Mouse (Mus musculus) midbrain, embryonic 15.5 days (tissue): ENCODE data around the gene Sytl3. TPM values are rescaled to one million over a fixed set of nuclear protein-coding genes. Genes with fewer than 3 reads are reported as not detected.
A peak's percentile ranks its signal among the peaks of the same experiment; 100 is the strongest.

ENCODE experiments used
- ATAC-seq: fragments of 200-750 bp; cut with Nextera tagmentation; replicated peaks from 2 replicates; pipeline ENCODE4 v1.8.0; 2017; ENCODE audit warnings: moderate TSS enrichment
- H3K27ac ChIP-seq: fragments of 300-500 bp; sonication (generic); 2 replicates; pipeline ENCODE4 v1.5.1; 2015; ENCODE audit warnings: mild to moderate bottlenecking, inconsistent platforms
- H3K27me3 ChIP-seq: fragments of 300-500 bp; sonication (generic); replicated peaks from 2 replicates; pipeline ENCODE4 v1.6.1; 2015; ENCODE audit warnings: inconsistent platforms
- H3K36me3 ChIP-seq: fragments of 300-500 bp; sonication (generic); replicated peaks from 2 replicates; pipeline ENCODE4 v1.6.1; 2015; ENCODE audit warnings: inconsistent platforms
- H3K4me1 ChIP-seq: fragments of 300-500 bp; sonication (generic); 2 replicates; pipeline ENCODE4 v1.6.1; 2015; ENCODE audit warnings: inconsistent platforms
- H3K4me2 ChIP-seq: fragments of 300-500 bp; sonication (generic); 2 replicates; pipeline ENCODE4 v1.6.1; 2015; ENCODE audit warnings: inconsistent platforms, mild to moderate bottlenecking, moderate library complexity
- H3K4me3 ChIP-seq: fragments of 300-500 bp; sonication (generic); 2 replicates; pipeline ENCODE4 v1.5.1; 2015; ENCODE audit warnings: mild to moderate bottlenecking, inconsistent platforms
- H3K9ac ChIP-seq: fragments of 300-500 bp; sonication (generic); 2 replicates; pipeline ENCODE4 v1.6.1; 2015; ENCODE audit warnings: mild to moderate bottlenecking, inconsistent platforms
- H3K9me3 ChIP-seq: fragments of 300-500 bp; sonication (generic); 2 replicates; pipeline ENCODE4 v1.6.1; 2016; ENCODE audit warnings: inconsistent platforms
- WGBS: fragments of 180-500 bp; shearing (Covaris S2); methylation state at CpG from one replicate; pipeline ENCODE4 v1.1.7; 2015; ENCODE audit warnings: mixed read lengths; 5-methylcytosine and 5-hydroxymethylcytosine counted together
- polyA plus RNA-seq: library from polyadenylated mRNA; unstranded; fragments of >200 nt; fragmentation: Nextera tagmentation; extraction: Ambion mirVana; gene quantifications from 2 replicates; pipeline ENCODE4 v1.2.1, GENCODE M21; 2015

Gene Sytl3
- polyA plus RNA-seq, 1 experiment from 2014 or later = 0.90 TPM

- no peak overlapping the region for H3K4me2 ChIP-seq
- H3K36me3 ChIP-seq = no peaks in the 10 kb centered on the region
- no peaks in the 10 kb centered on the region for H3K4me1 ChIP-seq
- H3K4me3 ChIP-seq = no peak overlapping the region
- H3K9ac ChIP-seq = no peak overlapping the region
- 81% methylated on average over 5 of the region's 5 CpGs for WGBS
- no peak overlapping the region for H3K27ac ChIP-seq
- ATAC-seq = no peak
- no peaks in the 10 kb centered on the region; the same call in 1 of the 2 replicates for H3K27me3 ChIP-seq
- H3K9me3 ChIP-seq = no peaks in the 10 kb centered on the region
These were observed 113.5 kb downstream of the Sytl3 start for GRCm38 (mm10) chr17:6772490-6772773.

- WGBS = 93% methylated on average over 14 of the region's 14 CpGs
These were observed 114.5 kb downstream of the Sytl3 start for GRCm38 (mm10) chr17:6773249-6773966.

GRCm38 (mm10) chr17:6775221-6775620 lies 116.3 kb downstream of the Sytl3 start:
- no peak for ATAC-seq
- no peak overlapping the region for H3K4me2 ChIP-seq
- 56% methylated on average over 9 of the region's 9 CpGs for WGBS

More at GRCm38 (mm10) chr17:6773249-6773966, 114.5 kb downstream of the Sytl3 start:
- Histone ChIP-seq H3K27ac (no peak overlapping the region), H3K4me2 (no peak overlapping the region), H3K27me3 (no peaks in the 10 kb centered on the region; the same call in 1 of the 2 replicates), H3K4me3 (no peak overlapping the region), H3K36me3 (no peaks in the 10 kb centered on the region), H3K9me3 (no peaks in the 10 kb centered on the region), H3K9ac (no peak overlapping the region), H3K4me1 (peaks cover under 1% of the 10 kb centered on the region)
- ATAC-seq = no peak

GRCm38 (mm10) chr17:6775671-6776070 lies 116.8 kb downstream of the Sytl3 start:
- Histone ChIP-seq H3K9ac (no peak overlapping the region), H3K27ac (no peak overlapping the region), H3K9me3 (no peaks in the 10 kb centered on the region), H3K27me3 (peaks cover 13% of the 10 kb centered on the region; the same call in 1 of the 2 replicates), H3K4me3 (no peak overlapping the region), H3K4me1 (peaks cover 10% of the 10 kb centered on the region), H3K4me2 (no peak overlapping the region), H3K36me3 (no peaks in the 10 kb centered on the region)
- no peak for ATAC-seq
- WGBS = 77% methylated on average over 4 of the region's 4 CpGs

More at GRCm38 (mm10) chr17:6775221-6775620, 116.3 kb downstream of the Sytl3 start:
- Histone ChIP-seq H3K4me3 (no peak overlapping the region), H3K9me3 (no peaks in the 10 kb centered on the region), H3K27ac (no peak overlapping the region), H3K4me1 (peaks cover 10% of the 10 kb centered on the region), H3K27me3 (peaks cover 8% of the 10 kb centered on the region; the same call in 1 of the 2 replicates), H3K36me3 (no peaks in the 10 kb centered on the region), H3K9ac (no peak overlapping the region)

GRCm38 (mm10) chr17:6776123-6776522 lies 117.2 kb downstream of the Sytl3 start:
- Histone ChIP-seq H3K4me2 (no peak overlapping the region), H3K27me3 (peaks cover 15% of the 10 kb centered on the region; the same call in 1 of the 2 replicates), H3K27ac (no peak overlapping the region), H3K9me3 (no peaks in the 10 kb centered on the region), H3K36me3 (no peaks in the 10 kb centered on the region), H3K4me1 (peaks cover 10% of the 10 kb centered on the region), H3K4me3 (no peak overlapping the region), H3K9ac (no peak overlapping the region)
- ATAC-seq = no peak
- WGBS = 59% methylated on average over 6 of the region's 6 CpGs

- WGBS = 32% methylated on average over 5 of the region's 5 CpGs
- H3K9me3 ChIP-seq = no peaks in the 10 kb centered on the region
- H3K27ac ChIP-seq = no peak overlapping the region
These were observed 117.7 kb downstream of the Sytl3 start for GRCm38 (mm10) chr17:6776576-6776975.

GRCm38 (mm10) chr17:6777061-6777460 lies 118.2 kb downstream of the Sytl3 start:
- H3K9ac ChIP-seq = no peak overlapping the region
- H3K4me3 ChIP-seq = no peak overlapping the region
- no peak for ATAC-seq
- H3K27me3 ChIP-seq = peaks cover 22% of the 10 kb centered on the region
- no peak overlapping the region for H3K27ac ChIP-seq
- H3K4me1 ChIP-seq = peaks cover 13% of the 10 kb centered on the region
- WGBS = 65% methylated on average over 6 of the region's 6 CpGs
- H3K36me3 ChIP-seq = no peaks in the 10 kb centered on the region
- no peaks in the 10 kb centered on the region for H3K9me3 ChIP-seq
- H3K4me2 ChIP-seq = no peak overlapping the region

More at GRCm38 (mm10) chr17:6776576-6776975, 117.7 kb downstream of the Sytl3 start:
- H3K27me3 ChIP-seq = peaks cover 19% of the 10 kb centered on the region; the same call in 1 of the 2 replicates
- no peak overlapping the region for H3K4me3 ChIP-seq
- no peaks in the 10 kb centered on the region for H3K36me3 ChIP-seq
- ATAC-seq = no peak
- peaks cover 10% of the 10 kb centered on the region for H3K4me1 ChIP-seq
- H3K9ac ChIP-seq = no peak overlapping the region
- H3K4me2 ChIP-seq = no peak overlapping the region

GRCm38 (mm10) chr17:6777629-6778331 lies 118.9 kb downstream of the Sytl3 start:
- Histone ChIP-seq H3K4me3 (no peak overlapping the region), H3K4me2 (no peak overlapping the region), H3K4me1 (peaks cover 18% of the 10 kb centered on the region), H3K36me3 (no peaks in the 10 kb centered on the region), H3K9me3 (no peaks in the 10 kb centered on the region), H3K9ac (no peak overlapping the region), H3K27me3 (peaks cover 27% of the 10 kb centered on the region), H3K27ac (no peak overlapping the region)
- no peak for ATAC-seq
- WGBS = 71% methylated on average over 12 of the region's 12 CpGs

GRCm38 (mm10) chr17:6778332-6778683 lies 119.4 kb downstream of the Sytl3 start:
- Histone ChIP-seq H3K27me3 (peaks cover 27% of the 10 kb centered on the region), H3K36me3 (no peaks in the 10 kb centered on the region), H3K9me3 (no peaks in the 10 kb centered on the region), H3K9ac (no peak overlapping the region), H3K4me2 (peak overlapping the region; percentile 63), H3K4me1 (peaks cover 20% of the 10 kb centered on the region), H3K27ac (no peak overlapping the region; the same call in 1 of the 2 replicates), H3K4me3 (peak overlapping the region; percentile 31)
- WGBS = under 1% methylated on average over 9 of the region's 9 CpGs
- ATAC-seq = no peak

GRCm38 (mm10) chr17:6778771-6779509 lies 120.0 kb downstream of the Sytl3 start:
- 6% methylated on average over 23 of the region's 23 CpGs for WGBS
- peak overlapping the region; percentile 31 for H3K4me3 ChIP-seq
- no peak overlapping the region; the same call in 1 of the 2 replicates for H3K27ac ChIP-seq
- ATAC-seq = 0 out of 2 replicates have a peak, but pooled peaks have one; percentile 40
- H3K4me2 ChIP-seq = peak overlapping the region; percentile 63
- H3K4me1 ChIP-seq = peaks cover 24% of the 10 kb centered on the region
- H3K36me3 ChIP-seq = no peaks in the 10 kb centered on the region
- H3K9me3 ChIP-seq = no peaks in the 10 kb centered on the region
- 0 out of 2 replicates have a peak overlapping the region, but pooled peaks have one; percentile 5 for H3K9ac ChIP-seq
- peaks cover 34% of the 10 kb centered on the region for H3K27me3 ChIP-seq

- Histone ChIP-seq H3K27ac (no peak overlapping the region), H3K27me3 (peaks cover 39% of the 10 kb centered on the region), H3K4me3 (no peak overlapping the region), H3K4me1 (peaks cover 24% of the 10 kb centered on the region), H3K9ac (no peak overlapping the region), H3K36me3 (no peaks in the 10 kb centered on the region), H3K4me2 (no peak overlapping the region; the same call in 1 of the 2 replicates), H3K9me3 (no peaks in the 10 kb centered on the region)
- no peak for ATAC-seq
- WGBS = 30% methylated on average over 7 of the region's 7 CpGs
These were observed 120.7 kb downstream of the Sytl3 start for GRCm38 (mm10) chr17:6779632-6780031.

- Histone ChIP-seq H3K36me3 (no peaks in the 10 kb centered on the region), H3K9ac (no peak overlapping the region), H3K4me3 (no peak overlapping the region), H3K4me1 (peaks cover 24% of the 10 kb centered on the region), H3K27ac (no peak overlapping the region), H3K27me3 (peaks cover 43% of the 10 kb centered on the region), H3K9me3 (no peaks in the 10 kb centered on the region), H3K4me2 (no peak overlapping the region)
- ATAC-seq = no peak
- 58% methylated on average over 4 of the region's 4 CpGs for WGBS
These were observed 121.7 kb downstream of the Sytl3 start for GRCm38 (mm10) chr17:6780521-6781115.
